Mouse (Mus musculus): ENCODE results near the gene Cdk7. TPM values are rescaled to one million over a fixed set of nuclear protein-coding genes. Genes with fewer than 3 reads are reported as not detected.

The Cdk7 gene
- total RNA-seq (2023), result 10 to 100 TPM; 24.7 to 27.3 TPM

GRCm38 (mm10) chr13:100730861-100731176 is at the start of gene Cdk7:
Gene Cdk7 (minus strand): TSS chr13:100730939.

DNA sequence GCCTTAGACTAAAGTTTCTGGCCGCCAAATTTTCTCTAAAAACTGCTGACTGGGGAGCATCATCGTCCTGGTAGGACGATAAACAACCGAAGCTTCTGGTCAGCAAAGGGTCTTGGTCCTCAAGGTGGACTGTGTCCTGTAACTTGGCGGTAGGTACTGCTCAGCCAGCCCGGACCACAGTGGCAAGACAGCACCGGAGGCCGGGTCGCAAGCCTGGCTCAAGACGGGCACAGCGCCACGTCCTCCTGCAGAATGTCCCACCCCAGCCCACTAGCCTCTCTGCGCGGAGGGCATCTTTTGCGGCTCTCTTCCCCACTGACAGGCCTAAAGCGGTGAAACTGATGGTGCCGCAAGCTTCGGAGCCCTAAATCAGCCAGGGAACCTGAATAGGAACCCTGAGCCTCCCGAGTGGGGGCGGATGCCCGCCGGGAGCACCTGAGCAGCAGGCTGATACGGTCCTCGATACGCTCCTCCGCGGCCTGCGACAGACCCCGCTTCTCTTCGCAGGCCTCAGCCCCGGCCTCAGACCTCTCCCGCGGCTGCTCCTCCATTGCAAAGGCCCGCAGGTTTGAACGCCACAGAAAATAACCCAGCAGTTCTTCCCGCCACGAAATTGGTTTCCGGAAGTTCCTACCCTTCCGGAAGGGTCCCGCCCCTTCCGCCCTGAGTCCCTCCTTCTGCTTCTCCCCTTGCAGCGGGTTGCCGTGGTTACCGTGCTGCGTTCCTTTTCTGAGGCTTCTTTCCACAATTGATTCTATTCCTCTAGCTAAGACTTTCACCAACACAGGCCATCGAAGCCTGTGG is 44.7 kb upstream of the Cdk7 start, which contains the start of gene Cenph:
TSS of gene Cenph (minus strand) at position 648 of the 804 bp plus-strand sequence.

GRCm38 (mm10) chr13:100744036-100744744 is 13.5 kb upstream of the Cdk7 start, which contains the start of gene Mrps36:
Gene Mrps36 (minus strand): TSS chr13:100744659.

DNA sequence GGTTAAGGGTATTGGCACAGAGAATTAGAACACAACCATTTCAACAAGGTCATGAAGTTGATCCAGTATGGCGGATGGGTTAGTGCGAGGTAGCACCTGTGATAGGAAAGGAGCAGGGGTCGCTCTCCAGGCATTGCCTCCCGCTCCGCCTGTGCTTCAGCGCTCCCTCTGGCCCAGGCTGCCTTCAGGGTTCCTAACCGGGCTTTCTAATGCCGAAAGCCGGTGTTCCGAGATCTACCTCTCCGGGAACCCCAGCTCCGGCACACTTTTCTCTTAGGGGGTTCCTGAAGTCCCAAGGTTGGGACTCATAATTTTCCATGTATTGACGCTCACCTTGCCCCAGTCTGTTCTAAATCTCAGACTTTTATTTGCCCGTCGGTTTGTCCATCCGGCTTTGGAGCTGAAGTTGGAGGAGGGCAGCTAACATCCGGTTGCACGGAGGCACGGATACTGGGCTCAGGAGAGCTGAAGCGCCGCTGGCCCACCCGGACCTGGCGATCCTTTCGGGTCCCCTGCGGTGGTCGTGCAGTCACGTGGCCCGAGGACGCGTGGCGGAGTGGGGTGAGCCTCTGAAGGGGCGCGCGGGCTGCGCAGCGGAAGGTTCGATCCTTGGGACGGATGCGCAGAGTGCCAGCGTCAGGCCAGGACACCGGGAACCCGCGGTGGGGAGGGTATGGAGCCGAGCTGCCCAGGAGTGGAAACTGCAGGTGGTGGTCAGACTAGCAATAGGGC is 61.3 kb downstream of the Cdk7 start, which contains the start of gene Ccdc125:
TSS of gene Ccdc125 (plus strand) at position 427 of the 732 bp plus-strand sequence.

Other genes starting within 250 kb of the Cdk7 start
- 10 to 100 TPM; 32.0 to 41.2 TPM for gene Gtf2h2, start 238.4 kb downstream of the Cdk7 start, total RNA-seq (2023)
- under 1 TPM; 0.39 to 0.91 TPM for gene Ocln, start 178.2 kb downstream of the Cdk7 start, total RNA-seq (2023)
- gene Marveld2, start 114.0 kb downstream of the Cdk7 start, total RNA-seq (2023), result 1 to 10 TPM; 1.5 to 2.3 TPM
- gene Ak6, start 80.0 kb downstream of the Cdk7 start, total RNA-seq (2023), result 10 to 100 TPM; 57.4 to 71.9 TPM
- 10 to 100 TPM; 19.4 to 19.9 TPM for gene Rad17, start 79.9 kb downstream of the Cdk7 start, total RNA-seq (2023)
- gene Taf9, start 79.4 kb downstream of the Cdk7 start, total RNA-seq (2023), result 10 to 100 TPM; 17.6 to 19.0 TPM
- gene Ccdc125, start 61.2 kb downstream of the Cdk7 start, total RNA-seq (2023), result 10 to 100 TPM; 15.7 to 17.2 TPM
- gene Mrps36, start 13.7 kb upstream of the Cdk7 start, total RNA-seq (2023), result 10 to 100 TPM; 23.2 to 39.1 TPM
- under 1 TPM; 0.39 to 0.43 TPM for gene Cenph, start 45.0 kb upstream of the Cdk7 start, total RNA-seq (2023)
- 1 to 10 TPM in 1 of 2 experiments, under 1 TPM in 1; 0.94 to 3.0 TPM for gene Ccnb1, start 55.6 kb upstream of the Cdk7 start, total RNA-seq (2023)
- gene Slc30a5, start 102.5 kb upstream of the Cdk7 start, total RNA-seq (2023), result 10 to 100 TPM; 39.4 to 46.8 TPM

All from monocyte, adult 59 days (primary cell).